Mouse (Mus musculus): ENCODE measurements around the gene Olfr1395.

Olfr1395 gene

GRCm38 (mm10) chr11:49141974-49142373, at the start of gene Olfr1395:
Olfr1395 (plus strand) TSS chr11:49142274.
- no peak for DNase-seq (ENCODE audit: low spot score)

DNA sequence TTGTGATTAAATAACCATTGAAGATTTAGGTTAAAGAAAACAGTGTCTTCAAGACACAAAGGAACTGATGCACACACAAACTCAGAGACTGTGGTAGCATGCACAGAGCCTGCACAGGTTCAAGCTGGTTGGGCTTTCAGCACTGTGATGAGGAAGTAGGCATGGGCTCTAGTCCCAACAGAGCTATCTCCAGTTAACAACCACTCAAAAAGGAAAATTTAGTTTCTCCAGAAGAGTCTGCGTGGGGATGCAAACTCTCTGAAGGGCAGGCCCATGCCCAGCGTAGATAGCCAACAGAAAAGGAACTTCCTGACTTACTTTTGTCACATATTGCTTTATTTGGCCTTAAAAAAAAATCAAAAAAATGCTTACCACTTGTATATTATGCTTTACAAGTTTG, 49.3 kb upstream of the Olfr1395 start:
- DNase-seq (ENCODE audit: low spot score): no peak

- no peak for DNase-seq (ENCODE audit: low spot score)
Observed at GRCm38 (mm10) chr11:49093861-49094660, 48.0 kb upstream of the Olfr1395 start.

- DNase-seq (ENCODE audit: low spot score): no peak
Observed at GRCm38 (mm10) chr11:49095367-49095766, 46.7 kb upstream of the Olfr1395 start.

- DNase-seq (ENCODE audit: low spot score): no peak
Observed at GRCm38 (mm10) chr11:49100409-49100808, 41.7 kb upstream of the Olfr1395 start.

DNA sequence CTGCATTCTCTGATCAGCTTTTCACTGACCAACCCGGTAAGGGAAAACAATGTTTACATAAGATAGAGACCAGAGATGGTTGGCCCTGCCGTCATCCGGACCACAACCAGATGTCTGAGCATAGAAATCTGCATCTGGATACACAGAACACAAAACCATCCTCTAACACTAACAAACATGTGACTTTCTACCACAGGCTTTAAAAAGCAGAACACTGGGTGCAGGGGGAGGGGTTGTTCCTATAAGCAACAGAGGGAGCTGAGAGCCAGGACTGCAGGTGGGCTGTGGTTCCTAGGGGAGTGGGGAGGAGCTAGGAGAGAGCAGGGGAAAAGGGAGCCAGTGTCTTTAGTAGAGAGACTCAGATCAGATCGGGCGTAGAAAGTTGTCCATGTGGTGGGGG, 40.6 kb upstream of the Olfr1395 start:
- DNase-seq (ENCODE audit: low spot score): no peak

DNA sequence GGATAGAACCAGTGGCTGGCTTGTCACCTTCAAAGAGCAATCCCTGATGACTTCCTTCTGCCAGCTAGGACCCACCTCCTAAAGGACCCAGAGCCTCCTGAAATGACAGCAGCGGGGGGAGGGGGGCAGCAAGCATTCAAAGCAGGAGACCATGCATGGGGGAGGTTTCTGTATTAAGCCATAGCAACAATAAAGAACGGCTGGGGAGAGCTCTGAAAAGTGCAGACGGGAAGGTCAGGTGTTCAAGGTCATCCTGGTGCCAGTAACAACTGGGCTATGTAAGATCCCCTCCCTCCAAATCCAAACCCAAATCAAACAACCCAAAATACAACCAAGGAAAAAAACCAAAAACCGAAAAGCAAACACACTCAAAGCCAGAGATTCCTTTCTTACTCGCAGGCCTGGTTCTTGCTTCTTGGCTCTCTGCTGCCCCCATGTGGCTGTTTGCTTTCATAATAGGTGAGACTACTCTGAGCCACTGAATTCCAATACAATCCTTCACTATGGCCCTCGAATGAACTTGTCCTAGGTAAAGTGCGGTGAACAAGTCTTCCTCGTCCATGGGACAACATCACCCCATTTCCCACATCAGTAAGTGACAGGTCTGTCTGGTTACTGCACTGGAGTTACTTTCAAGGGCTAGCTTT, 38.9 kb upstream of the Olfr1395 start:
- DNase-seq (ENCODE audit: low spot score): peak; percentile 69

GRCm38 (mm10) chr11:49105752-49106151, 36.3 kb upstream of the Olfr1395 start:
- no peak for DNase-seq (ENCODE audit: low spot score)

DNA sequence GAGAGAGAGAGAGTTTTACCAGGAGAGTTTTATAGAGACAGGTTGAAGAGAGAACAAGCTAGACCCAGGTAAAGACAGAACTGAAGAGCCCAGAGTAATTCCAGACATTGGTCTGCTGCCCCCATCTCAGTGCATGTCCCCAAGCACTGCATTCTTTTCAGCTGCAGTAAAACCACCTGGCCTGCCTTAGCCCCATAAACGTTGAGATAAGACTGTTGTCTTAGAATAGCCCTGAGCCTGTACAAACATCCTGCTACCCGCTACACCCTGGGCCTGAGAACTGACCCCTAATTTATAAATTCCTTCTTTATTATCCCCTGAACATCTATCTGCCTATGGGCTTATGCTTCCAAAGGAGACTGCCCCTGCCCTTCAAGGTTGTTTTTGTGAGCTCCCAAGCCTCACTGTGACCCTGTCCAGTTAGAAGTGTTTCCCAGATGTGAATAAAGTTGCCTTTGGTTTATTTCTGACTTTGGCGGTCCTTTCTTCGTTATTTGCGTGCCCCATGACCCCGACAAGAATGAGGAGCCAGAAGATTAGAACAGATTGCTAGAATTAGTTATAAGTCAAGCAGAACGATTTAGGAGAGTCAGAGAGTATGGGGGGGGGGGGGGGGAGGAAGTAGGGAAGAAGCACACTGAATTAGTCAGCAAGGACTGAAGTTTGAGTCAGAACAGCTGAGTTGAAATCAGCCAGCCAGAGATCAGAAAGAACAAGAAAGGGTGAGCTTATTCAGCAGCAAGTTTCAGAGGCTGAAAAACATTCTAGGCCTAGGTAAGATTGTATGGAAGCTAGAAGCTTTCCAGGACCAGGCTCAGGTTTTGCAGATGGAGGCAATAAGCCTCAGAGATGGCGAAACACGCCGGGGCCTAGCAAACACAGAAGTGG, 34.2 kb upstream of the Olfr1395 start:
- no peak for DNase-seq (ENCODE audit: low spot score)

GRCm38 (mm10) chr11:49108833-49109232, 33.2 kb upstream of the Olfr1395 start:
- no peak for DNase-seq (ENCODE audit: low spot score)

- DNase-seq (ENCODE audit: low spot score): no peak
Observed at GRCm38 (mm10) chr11:49111000-49111399, 31.1 kb upstream of the Olfr1395 start.

GRCm38 (mm10) chr11:49112624-49113219, 29.4 kb upstream of the Olfr1395 start:
- no peak for DNase-seq (ENCODE audit: low spot score)

- no peak for DNase-seq (ENCODE audit: low spot score)
Observed at GRCm38 (mm10) chr11:49114158-49114557, 27.9 kb upstream of the Olfr1395 start.

DNA sequence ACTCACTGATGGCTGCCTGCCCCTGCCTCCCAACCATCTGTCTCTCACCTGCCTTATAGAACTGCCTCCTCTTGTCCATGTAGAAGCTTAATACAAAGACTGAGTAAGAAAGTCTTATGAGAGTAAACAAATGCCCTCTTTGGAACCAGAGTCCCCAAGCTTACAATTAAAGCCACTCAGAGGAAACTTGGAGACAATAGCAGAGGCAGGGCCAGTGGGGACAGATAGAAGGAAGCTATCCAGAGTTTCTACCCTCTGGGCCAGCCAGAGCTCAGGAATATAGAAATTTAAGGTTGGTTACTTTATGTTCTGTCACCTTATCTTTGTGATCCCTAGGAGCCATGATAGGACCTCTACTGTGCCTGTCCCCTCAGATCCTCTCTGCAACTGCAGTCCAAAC, 27.3 kb upstream of the Olfr1395 start, which contains the start of gene Olfr1396:
Olfr1396 (minus strand) TSS at position 101 of the 400 bp plus-strand sequence.
- DNase-seq (ENCODE audit: low spot score): no peak

GRCm38 (mm10) chr11:49119635-49120034, 22.4 kb upstream of the Olfr1395 start:
- DNase-seq (ENCODE audit: low spot score): no peak

- no peak for DNase-seq (ENCODE audit: low spot score)
Observed at GRCm38 (mm10) chr11:49124169-49124568, 17.9 kb upstream of the Olfr1395 start.

DNA sequence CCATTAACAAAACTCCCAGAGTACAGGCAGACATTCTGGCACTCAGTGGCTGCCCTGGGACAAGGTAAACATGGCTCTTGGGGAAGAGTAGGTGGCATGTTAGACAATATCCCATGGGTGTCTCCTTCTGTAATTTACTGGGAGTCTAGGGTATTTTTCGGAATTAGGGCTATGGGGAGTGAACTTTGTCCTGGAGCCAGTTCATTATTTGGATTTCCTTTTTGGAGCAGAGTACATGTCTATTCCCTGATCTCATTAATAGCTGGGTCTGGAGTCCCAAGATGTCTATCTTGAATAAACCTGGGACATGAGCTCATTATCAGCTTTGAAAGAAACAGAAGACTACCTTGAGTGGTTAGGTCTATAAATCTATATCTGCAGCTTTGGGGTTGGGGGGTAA, 12.0 kb downstream of the Olfr1395 start, which contains the start of gene Olfr1394:
Olfr1394 (plus strand) TSS at position 301 of the 400 bp plus-strand sequence.
- DNase-seq (ENCODE audit: low spot score): no peak

GRCm38 (mm10) chr11:49156821-49157814, 15.0 kb downstream of the Olfr1395 start:
- DNase-seq (ENCODE audit: low spot score): no peak

DNA sequence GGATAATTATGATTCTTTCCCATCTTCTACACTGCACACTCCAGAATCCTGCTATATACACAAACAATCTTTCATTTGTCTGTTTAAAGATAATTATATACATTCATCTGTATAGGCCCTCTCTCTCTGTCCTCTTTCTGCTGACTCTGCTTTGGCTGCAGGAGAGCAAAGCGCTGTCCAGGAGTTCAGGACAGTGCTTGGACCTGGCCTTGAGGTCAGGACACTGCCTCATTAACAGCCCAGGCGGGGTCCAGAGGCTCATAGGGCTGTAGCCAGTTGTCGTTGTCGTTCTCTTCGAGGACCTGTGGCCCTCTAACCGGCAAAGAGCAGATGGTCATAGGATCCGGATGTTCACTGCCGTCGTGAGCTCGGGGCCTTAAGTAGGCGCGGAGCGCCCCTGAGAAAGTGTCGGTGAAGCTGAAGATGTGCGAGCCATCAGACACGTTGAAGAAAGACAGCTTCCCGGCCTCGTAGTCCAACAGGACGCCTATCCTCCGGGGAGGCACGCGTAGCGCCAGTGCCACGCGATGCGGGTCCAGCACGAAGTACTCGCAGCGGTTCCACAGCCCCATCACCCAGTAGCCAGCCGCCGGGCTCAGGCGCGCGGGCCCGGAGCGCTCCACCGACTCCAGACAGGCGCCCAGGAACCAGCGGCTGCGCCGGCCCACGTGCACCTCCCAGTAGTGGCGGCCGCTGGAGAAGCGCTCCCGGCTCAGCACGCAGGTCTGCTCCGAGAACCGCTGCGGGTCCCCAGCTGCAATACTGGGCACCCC, 27.0 kb downstream of the Olfr1395 start:
- DNase-seq (ENCODE audit: low spot score): no peak

- DNase-seq (ENCODE audit: low spot score): no peak
Observed at GRCm38 (mm10) chr11:49170576-49170975, 28.5 kb downstream of the Olfr1395 start.
